ENCODE assay signal across 10 mouse cellular contexts in genomic region chr12:102391982-102392381, GRCm38 (mm10). TPM values are rescaled to one million over a fixed set of nuclear protein-coding genes. Genes with fewer than 3 reads are reported as not detected.
A peak's percentile ranks its signal among the peaks of the same experiment; 100 is the strongest.
DNase-seq lines count a peak whose midpoint lies in the region; ATAC-seq and TF ChIP-seq lines count a peak whose summit lies in the region.
"Had no signal": no experiment of that assay in that cellular context is flagged by ENCODE, and none has a peak within 500 bp of the region (broad histone marks: within the 10 kb centered on the region; RNA-seq: fewer than 3 reads in every experiment).

No protein-coding gene starts in this region.

- TF ChIP-seq EP300 in heart, adult 2 months (IDR thresholded peaks at IDR 0.05; ENCODE audit: insufficient read depth, low read depth, low read length), result no peak

- TF ChIP-seq CTCF in heart, adult 2 months (IDR thresholded peaks at IDR 0.05), result peak; percentile 85

- ATAC-seq in megakaryocyte progenitor cell, adult 5-6 weeks (replicated peaks; ENCODE audit: poor library complexity), result peak; percentile 45; the same call in 1 of the 2 replicates

- no peak overlapping the region for H3K9ac ChIP-seq in heart, adult 2 months (ENCODE audit: low read depth, low read length)
- H3K9ac ChIP-seq: embryonic facial prominence, embryonic 15.5 days; limb, embryonic 15.5 days had no signal

- no peak for DNase-seq in heart, adult 2 months
- no peak for DNase-seq in heart, postnatal 25 days (ENCODE audit: low spot score)
- DNase-seq in urinary bladder, postnatal 25 days (ENCODE audit: low spot score), result peak; percentile 12
- no peak for DNase-seq in urinary bladder, adult 2 months (ENCODE audit: low spot score)
- peak; percentile 16 for DNase-seq in embryo, embryonic 11.5 days (ENCODE audit: low read depth, low spot score)
- no peak for DNase-seq in ovary, postnatal 14 days (ENCODE audit: low spot score)
- DNase-seq in yolk sac, embryonic 10.5 days (ENCODE audit: low spot score), result no peak

- no peak overlapping the region for H3K27ac ChIP-seq in heart, adult 2 months
- H3K27ac ChIP-seq: embryonic facial prominence, embryonic 15.5 days; limb, embryonic 15.5 days had no signal

- intact Hi-C loops in heart, adult 2 months (cut with DNase I), result loop anchor here (1.0 to 2.0 kb wide), 2 partner anchors 47 to 69 kb away; partner anchors contain the start of gene Lgmn
- intact Hi-C loops in heart, postnatal 25 days (cut with DNase I), result loop anchor here (1.0 kb wide), 1 partner anchor 69 kb away; no protein-coding TSS in a partner anchor

- TF ChIP-seq POLR2A in heart, adult 2 months (IDR thresholded peaks at IDR 0.05; ENCODE audit: insufficient read depth, low read depth, low read length), result no peak

- no peaks in the 10 kb centered on the region for H3K4me1 ChIP-seq in heart, adult 2 months (ENCODE audit: control insufficient read depth, insufficient read depth, low read length)
- H3K4me1 ChIP-seq: embryonic facial prominence, embryonic 15.5 days; limb, embryonic 15.5 days had no signal

- no peaks in the 10 kb centered on the region for H3K27me3 ChIP-seq in heart, adult 2 months (ENCODE audit: control insufficient read depth, insufficient read depth, low read length)
- H3K27me3 ChIP-seq: embryonic facial prominence, embryonic 15.5 days; limb, embryonic 15.5 days had no signal

- 79% methylated on average over 4 of the region's 4 CpGs for WGBS in heart, adult 2 months

- no peak overlapping the region for H3K4me3 ChIP-seq in heart, adult 2 months
- H3K4me3 ChIP-seq: embryonic facial prominence, embryonic 15.5 days; limb, embryonic 15.5 days had no signal

- H3K36me3 ChIP-seq in heart, adult 2 months (ENCODE audit: control insufficient read depth, insufficient read depth, low read length), result no peaks in the 10 kb centered on the region

- H3K79me2 ChIP-seq in heart, adult 2 months (replicated peaks; ENCODE audit: control insufficient read depth, insufficient read depth, low read length), result no peaks in the 10 kb centered on the region

RNA-seq across cellular contexts. Expression of gene Lgmn, which starts 47.6 kb away (rescaled TPM):
- total RNA-seq in heart, adult 2 months (2021), result 10 to 100 TPM; 59.9 to 63.5 TPM
- polyA plus RNA-seq in heart, adult 2 months (2012; rRNA removed), result 78.2 and 115 TPM in 2 replicates
- total RNA-seq in heart, postnatal 25 days (2021), result 10 to 100 TPM; 62.2 to 72.2 TPM
- polyA plus RNA-seq in urinary bladder, adult 2 months (2012; rRNA removed), result 73.4 and 84.0 TPM in 2 replicates
- total RNA-seq in megakaryocyte progenitor cell, adult 5-6 weeks (2015), result 2.1 and 2.9 TPM in 2 replicates
- total RNA-seq in megakaryocyte progenitor cell, adult 5-6 weeks (2017), result 0.71 and 2.2 TPM in 2 replicates

Comparison
In these comparisons a context has a peak if more than half of its experiments do, and no peak if none do; other contexts are left out.
1. DNase-seq: peak in urinary bladder, postnatal 25 days (single experiment) and embryo, embryonic 11.5 days (single experiment); none in heart, adult 2 months (0 of 2), heart, postnatal 25 days (single experiment), urinary bladder, adult 2 months (single experiment), ovary, postnatal 14 days (single experiment) and yolk sac, embryonic 10.5 days (single experiment).
2. RNA of gene Lgmn, which starts 47.6 kb away (total RNA-seq): 62.2 to 72.2 TPM in heart, postnatal 25 days and 59.9 to 63.5 TPM in heart, adult 2 months; 0.71 to 2.9 TPM in megakaryocyte progenitor cell, adult 5-6 weeks; every median in the first group is over 10 times any median in the second.